Mouse (Mus musculus) heart, embryonic 13.5 days (tissue): ENCODE measurements at regions not wholly inside any gene's neighbourhood (a gene's known extent, or its start where the extent isn't known, plus 50 kb on each side); places are given as distances from the start of the nearest gene placed in this dataset.
A peak's percentile ranks its signal among the peaks of the same experiment; 100 is the strongest.

Experiments
- ATAC-seq: fragments of 200-750 bp; cut with Nextera tagmentation; 2 replicates; pipeline ENCODE4 v1.8.0; 2017; ENCODE audit warnings: moderate TSS enrichment; ENCODE audit not compliant: insufficient number of reproducible peaks, low FRiP score, low TSS enrichment; ENCODE audit errors: extremely low read depth
- H3K27ac ChIP-seq: fragments of 300-500 bp; sonication (generic); replicated peaks from 2 replicates; pipeline ENCODE4 v1.5.1; 2015; ENCODE audit warnings: moderate library complexity, mild to moderate bottlenecking, inconsistent platforms
- H3K27me3 ChIP-seq: fragments of 300-500 bp; sonication (generic); replicated peaks from 2 replicates; pipeline ENCODE4 v1.6.1; 2015; ENCODE audit warnings: mild to moderate bottlenecking, inconsistent platforms
- H3K36me3 ChIP-seq: fragments of 300-500 bp; sonication (generic); 2 replicates; pipeline ENCODE4 v1.6.1; 2015; ENCODE audit warnings: mild to moderate bottlenecking, inconsistent platforms
- H3K4me1 ChIP-seq: fragments of 300-500 bp; sonication (generic); 2 replicates; pipeline ENCODE4 v1.6.1; 2015; ENCODE audit warnings: inconsistent platforms
- H3K4me2 ChIP-seq: fragments of 300-500 bp; sonication (generic); 2 replicates; pipeline ENCODE4 v1.6.1; 2015; ENCODE audit warnings: inconsistent platforms, mild to moderate bottlenecking, moderate library complexity
- H3K4me3 ChIP-seq: fragments of 300-500 bp; sonication (generic); 2 replicates; pipeline ENCODE4 v1.5.1; 2015; ENCODE audit warnings: moderate library complexity, mild to moderate bottlenecking, inconsistent platforms
- H3K9ac ChIP-seq: fragments of 300-500 bp; sonication (generic); 2 replicates; pipeline ENCODE4 v1.6.1; 2015; ENCODE audit warnings: inconsistent platforms, mild to moderate bottlenecking, moderate library complexity
- H3K9me3 ChIP-seq: fragments of 300-500 bp; sonication (generic); 2 replicates; pipeline ENCODE4 v1.6.1; 2016; ENCODE audit warnings: inconsistent platforms
- WGBS: fragments of 180-500 bp; shearing (Covaris S2); methylation state at CpG from one replicate; pipeline ENCODE4 v1.1.7; 2015; ENCODE audit warnings: mixed read lengths; 5-methylcytosine and 5-hydroxymethylcytosine counted together

- H3K4me1 ChIP-seq = no peaks in the 10 kb centered on the region
- H3K4me2 ChIP-seq = no peak overlapping the region
- peaks cover 21% of the 10 kb centered on the region for H3K27me3 ChIP-seq
- no peaks in the 10 kb centered on the region for H3K36me3 ChIP-seq
- H3K9me3 ChIP-seq = no peaks in the 10 kb centered on the region
- H3K27ac ChIP-seq = no peak overlapping the region
- no peak overlapping the region for H3K9ac ChIP-seq
- ATAC-seq = no peak
- H3K4me3 ChIP-seq = no peak overlapping the region
- 81% methylated on average over 7 of the region's 7 CpGs for WGBS
Measured at GRCm38 (mm10) chr16:93028016-93028415, 202.1 kb upstream of the Runx1 start.

- no peak overlapping the region for H3K27ac ChIP-seq
- 55% methylated on average over 11 of the region's 11 CpGs for WGBS
Measured at GRCm38 (mm10) chr16:93026094-93026648, 200.2 kb upstream of the Runx1 start.

GRCm38 (mm10) chr16:93019800-93020555, 194.0 kb upstream of the Runx1 start:
- 68% methylated on average over 7 of the region's 7 CpGs for WGBS
- Histone ChIP-seq H3K9ac (no peak overlapping the region), H3K27me3 (peaks cover 72% of the 10 kb centered on the region), H3K4me3 (no peak overlapping the region), H3K9me3 (no peaks in the 10 kb centered on the region), H3K27ac (no peak overlapping the region), H3K4me1 (no peaks in the 10 kb centered on the region), H3K4me2 (no peak overlapping the region), H3K36me3 (no peaks in the 10 kb centered on the region)
- no peak for ATAC-seq

More at GRCm38 (mm10) chr16:93026094-93026648, 200.2 kb upstream of the Runx1 start:
- Histone ChIP-seq H3K4me3 (no peak overlapping the region), H3K36me3 (no peaks in the 10 kb centered on the region), H3K27me3 (peaks cover 20% of the 10 kb centered on the region), H3K4me1 (no peaks in the 10 kb centered on the region), H3K9ac (no peak overlapping the region), H3K4me2 (no peak overlapping the region), H3K9me3 (no peaks in the 10 kb centered on the region)
- ATAC-seq = no peak

GRCm38 (mm10) chr16:93018766-93019165, 192.8 kb upstream of the Runx1 start:
- Histone ChIP-seq H3K27me3 (peaks cover 84% of the 10 kb centered on the region), H3K36me3 (no peaks in the 10 kb centered on the region), H3K27ac (no peak overlapping the region), H3K4me1 (no peaks in the 10 kb centered on the region), H3K4me2 (no peak overlapping the region), H3K9me3 (no peaks in the 10 kb centered on the region), H3K4me3 (no peak overlapping the region), H3K9ac (no peak overlapping the region)
- 48% methylated on average over 5 of the region's 5 CpGs for WGBS
- ATAC-seq = no peak

GRCm38 (mm10) chr16:93017025-93017424, 191.1 kb upstream of the Runx1 start:
- H3K27ac ChIP-seq = no peak overlapping the region
- H3K9ac ChIP-seq = no peak overlapping the region
- H3K27me3 ChIP-seq = peaks cover 96% of the 10 kb centered on the region
- H3K9me3 ChIP-seq = no peaks in the 10 kb centered on the region
- 86% methylated on average over 9 of the region's 9 CpGs for WGBS
- H3K4me1 ChIP-seq = no peaks in the 10 kb centered on the region
- no peak for ATAC-seq
- H3K36me3 ChIP-seq = no peaks in the 10 kb centered on the region
- H3K4me3 ChIP-seq = no peak overlapping the region
- no peak overlapping the region for H3K4me2 ChIP-seq

- no peak overlapping the region for H3K27ac ChIP-seq
- H3K4me1 ChIP-seq = no peaks in the 10 kb centered on the region
- no peak for ATAC-seq
- no peaks in the 10 kb centered on the region for H3K36me3 ChIP-seq
- no peak overlapping the region for H3K4me3 ChIP-seq
- no peaks in the 10 kb centered on the region for H3K9me3 ChIP-seq
- H3K9ac ChIP-seq = no peak overlapping the region
- peaks cover 88% of the 10 kb centered on the region for H3K27me3 ChIP-seq
- WGBS = 66% methylated on average over 6 of the region's 6 CpGs
- no peak overlapping the region for H3K4me2 ChIP-seq
Measured at GRCm38 (mm10) chr16:93015636-93016035, 189.7 kb upstream of the Runx1 start.

GRCm38 (mm10) chr16:93014991-93015390, 189.0 kb upstream of the Runx1 start:
- Histone ChIP-seq H3K36me3 (no peaks in the 10 kb centered on the region), H3K9me3 (no peaks in the 10 kb centered on the region), H3K4me1 (no peaks in the 10 kb centered on the region), H3K27ac (no peak overlapping the region), H3K4me2 (no peak overlapping the region), H3K4me3 (no peak overlapping the region), H3K27me3 (peaks cover 82% of the 10 kb centered on the region), H3K9ac (no peak overlapping the region)
- ATAC-seq = no peak
- 81% methylated on average over 9 of the region's 9 CpGs for WGBS

- WGBS = 43% methylated on average over 8 of the region's 8 CpGs
- no peaks in the 10 kb centered on the region for H3K36me3 ChIP-seq
- H3K4me1 ChIP-seq = no peaks in the 10 kb centered on the region
- H3K27me3 ChIP-seq = peaks cover 74% of the 10 kb centered on the region
- no peak overlapping the region for H3K4me3 ChIP-seq
- no peak overlapping the region for H3K4me2 ChIP-seq
- no peak overlapping the region for H3K27ac ChIP-seq
- no peaks in the 10 kb centered on the region for H3K9me3 ChIP-seq
- H3K9ac ChIP-seq = no peak overlapping the region
- no peak for ATAC-seq
Measured at GRCm38 (mm10) chr16:93013881-93014280, 187.9 kb upstream of the Runx1 start.

GRCm38 (mm10) chr16:93013256-93013655, 187.3 kb upstream of the Runx1 start:
- Histone ChIP-seq H3K9ac (no peak overlapping the region), H3K36me3 (no peaks in the 10 kb centered on the region), H3K27me3 (peaks cover 69% of the 10 kb centered on the region), H3K4me1 (no peaks in the 10 kb centered on the region), H3K27ac (no peak overlapping the region), H3K9me3 (no peaks in the 10 kb centered on the region), H3K4me3 (no peak overlapping the region), H3K4me2 (no peak overlapping the region)
- no peak for ATAC-seq
- 70% methylated on average over 7 of the region's 7 CpGs for WGBS

- peaks cover 6% of the 10 kb centered on the region for H3K4me1 ChIP-seq
- no peak overlapping the region for H3K27ac ChIP-seq
- H3K36me3 ChIP-seq = no peaks in the 10 kb centered on the region
- no peak overlapping the region for H3K4me3 ChIP-seq
- 81% methylated on average over 1 of the region's 1 CpGs for WGBS
- peaks cover 67% of the 10 kb centered on the region for H3K27me3 ChIP-seq
- no peak for ATAC-seq
- H3K4me2 ChIP-seq = no peak overlapping the region
- H3K9me3 ChIP-seq = no peaks in the 10 kb centered on the region
- H3K9ac ChIP-seq = no peak overlapping the region
Measured at GRCm38 (mm10) chr16:93011474-93011873, 185.5 kb upstream of the Runx1 start.

- ATAC-seq = no peak
- H3K27ac ChIP-seq = no peak overlapping the region
- 6% methylated on average over 21 of the region's 21 CpGs for WGBS
- H3K4me3 ChIP-seq = peak overlapping the region; percentile 36
- H3K9me3 ChIP-seq = no peaks in the 10 kb centered on the region
- no peaks in the 10 kb centered on the region for H3K36me3 ChIP-seq
- peaks cover 52% of the 10 kb centered on the region for H3K27me3 ChIP-seq
- peaks cover 9% of the 10 kb centered on the region for H3K4me1 ChIP-seq
- peak overlapping the region; percentile 59; the same call in 1 of the 2 replicates for H3K9ac ChIP-seq
- peak overlapping the region; percentile 66 for H3K4me2 ChIP-seq
Measured at GRCm38 (mm10) chr16:93006321-93006984, 180.5 kb upstream of the Runx1 start.
